Mouse (Mus musculus): ENCODE data around the gene Olfr965. TPM values are rescaled to one million over a fixed set of nuclear protein-coding genes. Genes with fewer than 3 reads are reported as not detected.

Gene Olfr965
- polyA plus RNA-seq (2012; ENCODE audit: low replicate concordance) = not detected in 2 replicates

DNA sequence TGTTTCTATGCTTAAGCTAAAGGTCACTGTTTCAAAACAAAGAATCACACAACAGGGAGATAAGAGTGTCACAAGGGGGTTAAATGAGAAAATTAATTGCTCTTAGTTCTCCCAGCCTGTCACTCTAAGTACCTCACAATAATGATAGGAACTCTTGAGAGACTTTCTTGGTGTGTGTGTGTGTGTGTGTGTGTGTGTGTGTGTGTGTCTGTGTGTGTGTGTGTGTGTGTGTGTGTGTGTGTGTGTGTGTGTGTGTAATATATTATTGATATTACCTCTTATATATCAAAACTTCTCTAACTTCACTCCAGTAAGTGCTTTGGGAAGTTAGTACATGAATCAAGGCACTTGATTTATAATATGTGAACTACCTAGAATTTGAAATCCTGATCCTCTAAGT is at the start of gene Olfr965:
TSS of gene Olfr965 (plus strand) at position 301 of the 400 bp plus-strand sequence.

GRCm38 (mm10) chr9:39666905-39667304 is 44.2 kb upstream of the Olfr965 start, which contains the start of gene Olfr963:
Gene Olfr963, plus strand, starts transcription at chr9:39667205.

DNA sequence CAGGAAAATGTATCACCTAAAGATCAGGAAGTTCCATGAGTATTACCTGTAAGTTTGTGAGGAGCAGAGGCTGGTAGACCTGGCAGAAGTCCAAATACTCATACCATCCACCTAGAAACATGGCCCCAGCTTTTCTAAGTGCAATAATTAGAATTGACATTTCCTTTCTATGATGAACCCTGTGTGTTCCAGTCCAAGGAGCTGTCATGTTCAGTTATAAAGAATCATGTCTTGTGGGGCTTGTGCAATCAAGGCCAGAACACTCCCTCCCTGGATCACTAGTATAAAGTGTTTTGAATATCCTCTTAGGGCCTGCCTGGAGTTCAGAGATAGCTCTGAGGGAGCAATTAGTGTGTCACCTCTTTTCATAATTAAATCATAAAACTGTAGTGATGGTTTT is 4.1 kb upstream of the Olfr965 start, which contains the start of gene Olfr149:
TSS of gene Olfr149 (minus strand) at position 101 of the 400 bp plus-strand sequence.

DNA sequence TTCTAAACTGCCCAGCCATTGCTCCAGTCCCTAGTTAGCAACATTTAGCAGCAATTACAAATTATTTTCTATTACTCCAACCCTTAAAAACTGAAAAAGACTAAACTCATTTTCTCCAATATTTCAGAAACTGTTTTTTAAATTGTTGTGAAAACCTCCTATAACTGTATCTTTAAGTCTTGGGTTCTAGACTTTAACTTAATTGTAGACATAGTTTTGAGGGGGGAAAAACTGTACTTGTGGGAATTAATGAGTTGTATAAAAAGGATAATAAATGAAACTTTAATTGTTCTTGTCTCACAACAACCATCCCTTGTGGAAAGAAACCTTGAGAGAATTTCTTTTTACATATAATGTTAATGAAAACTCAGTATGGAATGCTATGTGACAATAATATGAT is 19.5 kb downstream of the Olfr965 start, which contains the start of gene Olfr150:
TSS of gene Olfr150 (plus strand) at position 301 of the 400 bp plus-strand sequence.

DNA sequence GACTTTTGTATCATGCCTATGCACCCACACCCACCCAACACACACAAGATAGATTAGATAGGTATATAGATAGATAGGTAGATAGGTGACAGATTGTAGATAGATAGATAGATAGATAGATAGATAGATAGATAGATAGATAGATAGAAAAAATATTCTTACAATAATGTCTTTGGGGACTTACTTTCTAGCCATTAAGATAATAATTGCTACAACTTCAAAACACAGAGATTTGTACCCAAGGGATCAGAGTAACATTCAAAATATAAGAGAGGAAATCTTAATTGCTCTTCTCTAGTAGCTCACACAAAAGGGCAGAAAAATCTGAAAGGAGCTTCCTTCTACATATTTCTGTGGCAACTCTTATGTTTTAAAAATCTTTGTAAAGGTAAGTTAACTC is 34.8 kb downstream of the Olfr965 start, which contains the start of gene Olfr967:
TSS of gene Olfr967 (plus strand) at position 301 of the 400 bp plus-strand sequence.

Other genes starting within 250 kb of the Olfr965 start
- not detected in 2 replicates for gene Olfr955, start 239.4 kb upstream of the Olfr965 start, polyA plus RNA-seq (2012; ENCODE audit: low replicate concordance)
- not detected in 2 replicates for gene Olfr44, start 217.4 kb upstream of the Olfr965 start, polyA plus RNA-seq (2012; ENCODE audit: low replicate concordance)
- not detected in 2 replicates for gene Olfr957, start 195.5 kb upstream of the Olfr965 start, polyA plus RNA-seq (2012; ENCODE audit: low replicate concordance)
- gene Olfr958, start 157.3 kb upstream of the Olfr965 start, polyA plus RNA-seq (2012; ENCODE audit: low replicate concordance) = not detected in 2 replicates
- gene Olfr959, start 135.8 kb upstream of the Olfr965 start, polyA plus RNA-seq (2012; ENCODE audit: low replicate concordance) = not detected in 2 replicates
- not detected in 2 replicates for gene AW551984, start 107.0 kb upstream of the Olfr965 start, polyA plus RNA-seq (2012; ENCODE audit: low replicate concordance)
- not detected in 2 replicates for gene Olfr148, start 100.7 kb upstream of the Olfr965 start, polyA plus RNA-seq (2012; ENCODE audit: low replicate concordance)
- not detected in 2 replicates for gene Olfr960, start 90.0 kb upstream of the Olfr965 start, polyA plus RNA-seq (2012; ENCODE audit: low replicate concordance)
- gene Olfr961, start 66.3 kb upstream of the Olfr965 start, polyA plus RNA-seq (2012; ENCODE audit: low replicate concordance) = not detected in 2 replicates
- not detected in 2 replicates for gene Olfr963, start 44.1 kb upstream of the Olfr965 start, polyA plus RNA-seq (2012; ENCODE audit: low replicate concordance)
- gene Olfr149, start 4.2 kb upstream of the Olfr965 start, polyA plus RNA-seq (2012; ENCODE audit: low replicate concordance) = not detected in 2 replicates
- not detected in 2 replicates for gene Olfr150, start 19.6 kb downstream of the Olfr965 start, polyA plus RNA-seq (2012; ENCODE audit: low replicate concordance)
- not detected in 2 replicates for gene Olfr967, start 34.9 kb downstream of the Olfr965 start, polyA plus RNA-seq (2012; ENCODE audit: low replicate concordance)
- gene Olfr968, start 71.9 kb downstream of the Olfr965 start, polyA plus RNA-seq (2012; ENCODE audit: low replicate concordance) = not detected in 2 replicates
- not detected in 2 replicates for gene Olfr969, start 79.6 kb downstream of the Olfr965 start, polyA plus RNA-seq (2012; ENCODE audit: low replicate concordance)
- not detected in 2 replicates for gene Olfr970, start 97.5 kb downstream of the Olfr965 start, polyA plus RNA-seq (2012; ENCODE audit: low replicate concordance)
- not detected in 2 replicates for gene Olfr971, start 125.5 kb downstream of the Olfr965 start, polyA plus RNA-seq (2012; ENCODE audit: low replicate concordance)
- not detected in 2 replicates for gene Olfr972, start 155.1 kb downstream of the Olfr965 start, polyA plus RNA-seq (2012; ENCODE audit: low replicate concordance)
- gene Olfr229, start 196.0 kb downstream of the Olfr965 start, polyA plus RNA-seq (2012; ENCODE audit: low replicate concordance) = not detected in 2 replicates
- gene Olfr974, start 226.1 kb downstream of the Olfr965 start, polyA plus RNA-seq (2012; ENCODE audit: low replicate concordance) = not detected in 2 replicates
- 0.05 TPM in 1 of 2 replicates, not detected in the other for gene Olfr975, start 240.7 kb downstream of the Olfr965 start, polyA plus RNA-seq (2012; ENCODE audit: low replicate concordance)
- gene Olfr976, start 249.8 kb downstream of the Olfr965 start, polyA plus RNA-seq (2012; ENCODE audit: low replicate concordance) = not detected in 2 replicates